Mouse (Mus musculus): ENCODE results near the gene Scarf1. TPM values are rescaled to one million over a fixed set of nuclear protein-coding genes. Genes with fewer than 3 reads are reported as not detected.

Gene Scarf1
- polyA plus RNA-seq, 1 experiment, result 8.4 TPM

- Histone ChIP-seq H3K4me3 (replicated peaks; ENCODE audit: control insufficient read depth, low read depth, low read length) (no peak overlapping the region), H3K27ac (ENCODE audit: control insufficient read depth, insufficient read depth, low read depth, low read length, poor library complexity) (no peak overlapping the region), H3K4me1 (ENCODE audit: control insufficient read depth, insufficient read depth, low read length) (peaks cover 12% of the 10 kb centered on the region)
- WGBS, result 84% methylated on average over 5 of the region's 5 CpGs
- no peak for TF ChIP-seq CTCF (IDR thresholded peaks at IDR 0.05; ENCODE audit: control insufficient read depth, insufficient read depth, low read length)
- TF ChIP-seq POLR2A (IDR thresholded peaks at IDR 0.05; ENCODE audit: borderline replicate concordance, control insufficient read depth, low read depth, low read length), result no peak
These were observed 61.2 kb downstream of the Scarf1 start for GRCm38 (mm10) chr11:75574378-75575123.

- H3K4me1 ChIP-seq (ENCODE audit: control insufficient read depth, insufficient read depth, low read length), result peaks cover 10% of the 10 kb centered on the region
- H3K27ac ChIP-seq (ENCODE audit: control insufficient read depth, insufficient read depth, low read depth, low read length, poor library complexity), result no peak overlapping the region
- TF ChIP-seq POLR2A (IDR thresholded peaks at IDR 0.05; ENCODE audit: borderline replicate concordance, control insufficient read depth, low read depth, low read length), result no peak
- TF ChIP-seq CTCF (IDR thresholded peaks at IDR 0.05; ENCODE audit: control insufficient read depth, insufficient read depth, low read length), result no peak
- H3K4me3 ChIP-seq (replicated peaks; ENCODE audit: control insufficient read depth, low read depth, low read length), result no peak overlapping the region
- WGBS, result 20% methylated on average over 9 of the region's 9 CpGs
These were observed 62.3 kb downstream of the Scarf1 start for GRCm38 (mm10) chr11:75575560-75576123.

Other genes starting within 250 kb of the Scarf1 start
- gene Rpa1, start 165.2 kb upstream of the Scarf1 start, polyA plus RNA-seq (2011; ENCODE audit: insufficient read depth, insufficient read length, low replicate concordance, missing spikeins), result 40.3 and 44.6 TPM in 2 replicates
- gene Smyd4, start 165.1 kb upstream of the Scarf1 start, polyA plus RNA-seq (2011; ENCODE audit: insufficient read depth, insufficient read length, low replicate concordance, missing spikeins), result 1.1 and 2.0 TPM in 2 replicates
- 16.7 and 18.3 TPM in 2 replicates for gene Serpinf1, start 90.8 kb upstream of the Scarf1 start, polyA plus RNA-seq (2011; ENCODE audit: insufficient read depth, insufficient read length, low replicate concordance, missing spikeins)
- gene Serpinf2, start 73.9 kb upstream of the Scarf1 start, polyA plus RNA-seq (2011; ENCODE audit: insufficient read depth, insufficient read length, low replicate concordance, missing spikeins), result 0.70 and 2.2 TPM in 2 replicates
- gene Wdr81, start 58.8 kb upstream of the Scarf1 start, polyA plus RNA-seq (2011; ENCODE audit: insufficient read depth, insufficient read length, low replicate concordance, missing spikeins), result 21.0 and 33.5 TPM in 2 replicates
- 1.2 and 5.0 TPM in 2 replicates for gene Tlcd2, start 51.8 kb upstream of the Scarf1 start, polyA plus RNA-seq (2011; ENCODE audit: insufficient read depth, insufficient read length, low replicate concordance, missing spikeins)
- 18.5 and 35.4 TPM in 2 replicates for gene Prpf8, start 26.7 kb upstream of the Scarf1 start, polyA plus RNA-seq (2011; ENCODE audit: insufficient read depth, insufficient read length, low replicate concordance, missing spikeins)
- 1.3 and 3.2 TPM in 2 replicates for gene Rilp, start 3.4 kb upstream of the Scarf1 start, polyA plus RNA-seq (2011; ENCODE audit: insufficient read depth, insufficient read length, low replicate concordance, missing spikeins)
- gene Slc43a2, start 18.2 kb downstream of the Scarf1 start, polyA plus RNA-seq (2011; ENCODE audit: insufficient read depth, insufficient read length, low replicate concordance, missing spikeins), result 16.6 and 20.4 TPM in 2 replicates
- 76.6 and 102 TPM in 2 replicates for gene Pitpna, start 74.6 kb downstream of the Scarf1 start, polyA plus RNA-seq (2011; ENCODE audit: insufficient read depth, insufficient read length, low replicate concordance, missing spikeins)
- gene Inpp5k, start 117.4 kb downstream of the Scarf1 start, polyA plus RNA-seq (2011; ENCODE audit: insufficient read depth, insufficient read length, low replicate concordance, missing spikeins), result 34.2 and 58.2 TPM in 2 replicates
- gene Myo1c, start 137.0 kb downstream of the Scarf1 start, polyA plus RNA-seq (2011; ENCODE audit: insufficient read depth, insufficient read length, low replicate concordance, missing spikeins), result 35.8 and 69.2 TPM in 2 replicates
- gene Crk, start 165.7 kb downstream of the Scarf1 start, polyA plus RNA-seq (2011; ENCODE audit: insufficient read depth, insufficient read length, low replicate concordance, missing spikeins), result 14.9 and 39.7 TPM in 2 replicates
- 106 and 186 TPM in 2 replicates for gene Ywhae, start 219.3 kb downstream of the Scarf1 start, polyA plus RNA-seq (2011; ENCODE audit: insufficient read depth, insufficient read length, low replicate concordance, missing spikeins)